Mouse (Mus musculus) CH12.LX (cell line): ENCODE data around the gene Avpi1. TPM values are rescaled to one million over a fixed set of nuclear protein-coding genes. Genes with fewer than 3 reads are reported as not detected.

Experiments
- polyA plus RNA-seq: library from polyadenylated mRNA; unstranded; fragments of >175 nt; gene quantifications from 2 replicates; pipeline ENCODE4 v1.2.1, GENCODE M21; 2012; ENCODE audit warnings: low read depth; ENCODE audit not compliant: insufficient read length
- total RNA-seq, 2 experiments: library from RNA; depleted of rRNA; stranded (reverse); fragments of 300-350 nt in 1 of 2; fragments of >200 nt in 1 of 2; gene quantifications; 2 replicates each; pipeline ENCODE4 v1.2.3; 2012 to 2014

Avpi1 gene
- total and polyA plus RNA-seq, 3 experiments = 5.9 to 9.3 (median 9.0) TPM

Other genes starting within 250 kb of the Avpi1 start
- gene Rrp12, start 232.9 kb downstream of the Avpi1 start, total RNA-seq (2012; rRNA removed) = 42.5 and 58.0 TPM in 2 replicates
- 20.1 and 22.0 TPM in 2 replicates for gene Rrp12, start 232.9 kb downstream of the Avpi1 start, total RNA-seq (2014; rRNA removed)
- gene Rrp12, start 232.9 kb downstream of the Avpi1 start, polyA plus RNA-seq = 62.4 and 64.3 TPM in 2 replicates
- 736 and 928 TPM in 2 replicates for gene Pgam1, start 217.1 kb downstream of the Avpi1 start, total RNA-seq (2012; rRNA removed)
- 1,480 and 1,507 TPM in 2 replicates for gene Pgam1, start 217.1 kb downstream of the Avpi1 start, total RNA-seq (2014; rRNA removed)
- 870 and 932 TPM in 2 replicates for gene Pgam1, start 217.1 kb downstream of the Avpi1 start, polyA plus RNA-seq
- 56.6 and 70.0 TPM in 2 replicates for gene Exosc1, start 195.6 kb downstream of the Avpi1 start, total RNA-seq (2012; rRNA removed)
- 68.6 and 72.6 TPM in 2 replicates for gene Exosc1, start 195.6 kb downstream of the Avpi1 start, total RNA-seq (2014; rRNA removed)
- gene Exosc1, start 195.6 kb downstream of the Avpi1 start, polyA plus RNA-seq = 109 TPM in 2 replicates
- 45.5 and 49.6 TPM in 2 replicates for gene Zdhhc16, start 195.6 kb downstream of the Avpi1 start, total RNA-seq (2012; rRNA removed)
- gene Zdhhc16, start 195.6 kb downstream of the Avpi1 start, total RNA-seq (2014; rRNA removed) = 29.9 and 30.3 TPM in 2 replicates
- 51.1 and 54.3 TPM in 2 replicates for gene Zdhhc16, start 195.6 kb downstream of the Avpi1 start, polyA plus RNA-seq
- gene Mms19, start 147.9 kb downstream of the Avpi1 start, total RNA-seq (2012; rRNA removed) = 26.2 and 32.1 TPM in 2 replicates
- gene Mms19, start 147.9 kb downstream of the Avpi1 start, total RNA-seq (2014; rRNA removed) = 34.4 and 43.3 TPM in 2 replicates
- gene Mms19, start 147.9 kb downstream of the Avpi1 start, polyA plus RNA-seq = 36.5 and 46.3 TPM in 2 replicates
- 3.1 and 3.6 TPM in 2 replicates for gene Ubtd1, start 147.3 kb downstream of the Avpi1 start, total RNA-seq (2012; rRNA removed)
- 3.1 and 3.4 TPM in 2 replicates for gene Ubtd1, start 147.3 kb downstream of the Avpi1 start, total RNA-seq (2014; rRNA removed)
- gene Ubtd1, start 147.3 kb downstream of the Avpi1 start, polyA plus RNA-seq = 5.5 and 5.8 TPM in 2 replicates
- gene Ankrd2, start 93.1 kb downstream of the Avpi1 start, total RNA-seq (2012; rRNA removed) = not detected in 2 replicates
- not detected in 2 replicates for gene Ankrd2, start 93.1 kb downstream of the Avpi1 start, total RNA-seq (2014; rRNA removed)
- not detected in 2 replicates for gene Ankrd2, start 93.1 kb downstream of the Avpi1 start, polyA plus RNA-seq
- not detected in 2 replicates for gene Hoga1, start 83.4 kb downstream of the Avpi1 start, total RNA-seq (2012; rRNA removed)
- not detected in 2 replicates for gene Hoga1, start 83.4 kb downstream of the Avpi1 start, total RNA-seq (2014; rRNA removed)
- not detected in 2 replicates for gene Hoga1, start 83.4 kb downstream of the Avpi1 start, polyA plus RNA-seq
- not detected in 2 replicates for gene 4933411K16Rik, start 76.8 kb downstream of the Avpi1 start, total RNA-seq (2012; rRNA removed)
- gene 4933411K16Rik, start 76.8 kb downstream of the Avpi1 start, total RNA-seq (2014; rRNA removed) = not detected in 2 replicates
- not detected in 2 replicates for gene 4933411K16Rik, start 76.8 kb downstream of the Avpi1 start, polyA plus RNA-seq
- gene Morn4, start 42.7 kb downstream of the Avpi1 start, total RNA-seq (2012; rRNA removed) = 0.04 TPM in 1 of 2 replicates, not detected in the other
- gene Morn4, start 42.7 kb downstream of the Avpi1 start, total RNA-seq (2014; rRNA removed) = not detected in 2 replicates
- 0.24 and 0.27 TPM in 2 replicates for gene Morn4, start 42.7 kb downstream of the Avpi1 start, polyA plus RNA-seq
- 10.0 and 10.9 TPM in 2 replicates for gene Pi4k2a, start 38.6 kb downstream of the Avpi1 start, total RNA-seq (2012; rRNA removed)
- 5.8 and 7.0 TPM in 2 replicates for gene Pi4k2a, start 38.6 kb downstream of the Avpi1 start, total RNA-seq (2014; rRNA removed)
- gene Pi4k2a, start 38.6 kb downstream of the Avpi1 start, polyA plus RNA-seq = 21.4 and 23.9 TPM in 2 replicates
- not detected in 2 replicates for gene Marveld1, start 18.3 kb upstream of the Avpi1 start, total RNA-seq (2012; rRNA removed)
- not detected in 2 replicates for gene Marveld1, start 18.3 kb upstream of the Avpi1 start, total RNA-seq (2014; rRNA removed)
- 0.07 TPM in 1 of 2 replicates, not detected in the other for gene Marveld1, start 18.3 kb upstream of the Avpi1 start, polyA plus RNA-seq
- 14.6 and 16.2 TPM in 2 replicates for gene Zfyve27, start 34.9 kb upstream of the Avpi1 start, total RNA-seq (2012; rRNA removed)
- 11.3 and 11.4 TPM in 2 replicates for gene Zfyve27, start 34.9 kb upstream of the Avpi1 start, total RNA-seq (2014; rRNA removed)
- gene Zfyve27, start 34.9 kb upstream of the Avpi1 start, polyA plus RNA-seq = 18.3 and 19.2 TPM in 2 replicates
- not detected in 2 replicates for gene Sfrp5, start 73.2 kb upstream of the Avpi1 start, total RNA-seq (2012; rRNA removed)
- gene Sfrp5, start 73.2 kb upstream of the Avpi1 start, total RNA-seq (2014; rRNA removed) = not detected in 2 replicates
- gene Sfrp5, start 73.2 kb upstream of the Avpi1 start, polyA plus RNA-seq = not detected in 2 replicates
- 0.08 TPM in 2 replicates for gene Golga7b, start 118.5 kb upstream of the Avpi1 start, total RNA-seq (2012; rRNA removed)
- 0.07 and 0.18 TPM in 2 replicates for gene Golga7b, start 118.5 kb upstream of the Avpi1 start, total RNA-seq (2014; rRNA removed)
- gene Golga7b, start 118.5 kb upstream of the Avpi1 start, polyA plus RNA-seq = 0.14 and 0.19 TPM in 2 replicates